Mouse (Mus musculus): Measurements from ENCODE around the gene Zc3h15. TPM values are rescaled to one million over a fixed set of nuclear protein-coding genes. Genes with fewer than 3 reads are reported as not detected.

Gene Zc3h15
- polyA plus RNA-seq, 1 experiment from 2014 or later: 120 TPM

DNA sequence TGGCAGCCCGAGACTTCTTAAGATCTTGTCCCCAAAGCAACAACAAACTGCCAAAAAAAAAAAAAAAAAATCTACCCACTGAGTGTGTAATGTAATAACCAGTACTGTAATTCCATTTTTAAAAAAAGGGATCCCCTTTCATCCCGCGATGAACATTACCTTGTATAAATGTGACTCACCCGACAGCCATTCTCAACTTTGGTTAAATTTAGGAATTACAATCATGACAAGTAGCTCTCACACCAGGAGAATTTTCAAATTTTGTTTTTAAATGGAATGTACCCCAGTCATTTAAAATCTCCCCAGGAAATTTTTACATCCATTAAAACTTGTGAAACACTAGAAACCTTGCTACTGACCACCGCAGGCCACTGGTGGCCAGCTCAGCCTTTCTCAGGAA lies 69.7 kb downstream of the Zc3h15 start:
- Histone ChIP-seq H3K9me3 (replicated peaks) (no peaks in the 10 kb centered on the region), H3K4me2 (no peak overlapping the region), H3K27me3 (replicated peaks) (no peaks in the 10 kb centered on the region), H3K9ac (no peak overlapping the region), H3K4me3 (no peak overlapping the region), H3K27ac (ENCODE audit: poor library complexity, severe bottlenecking) (0 out of 2 replicates have a peak overlapping the region, but pooled peaks have one; percentile 33), H3K36me3 (no peaks in the 10 kb centered on the region), H3K4me1 (replicated peaks) (peaks cover 21% of the 10 kb centered on the region)
- 83% methylated on average over 5 of the region's 5 CpGs for WGBS
- no peak for ATAC-seq (ENCODE audit: insufficient number of reproducible peaks, low FRiP score)

Other genes starting within 250 kb of the Zc3h15 start
- gene Itgav, start 80.0 kb downstream of the Zc3h15 start, polyA plus RNA-seq (2016; fragmentation: Nextera tagmentation; extraction: Ambion mirVana): 95.0 and 108 TPM in 2 replicates
- 2.9 and 3.3 TPM in 2 replicates for gene Fam171b, start 168.2 kb downstream of the Zc3h15 start, polyA plus RNA-seq (2016; fragmentation: Nextera tagmentation; extraction: Ambion mirVana)

Data from heart, embryonic 12.5 days (tissue).